Mouse (Mus musculus): ENCODE results near the gene Padi4. TPM values are rescaled to one million over a fixed set of nuclear protein-coding genes. Genes with fewer than 3 reads are reported as not detected.

Gene Padi4
- polyA plus RNA-seq, 1 experiment from 2014 or later, result 3.0 TPM

GRCm38 (mm10) chr4:140780507-140780906 lies 6.5 kb upstream of the Padi4 start:
- Histone ChIP-seq H3K36me3 (ENCODE audit: control insufficient read depth, insufficient read depth) (no peaks in the 10 kb centered on the region), H3K27me3 (ENCODE audit: control insufficient read depth, insufficient read depth, low read length) (no peaks in the 10 kb centered on the region), H3K4me2 (ENCODE audit: low read depth, low read length) (no peak overlapping the region), H3K4me3 (ENCODE audit: low read length) (no peak overlapping the region), H3K9ac (ENCODE audit: low read length) (no peak overlapping the region), H3K9me3 (replicated peaks; ENCODE audit: control insufficient read depth, low read length) (0 out of 2 replicates have a peak, but pooled peaks cover 3% of the 10 kb centered on the region), H3K27ac (ENCODE audit: low read length) (peak overlapping the region; percentile 19), H3K4me1 (ENCODE audit: control insufficient read depth, insufficient read depth, low read length) (no peaks in the 10 kb centered on the region; the same call in 1 of the 2 replicates)
- WGBS, result 61% methylated on average over 14 of the region's 14 CpGs
- ATAC-seq (replicated peaks; ENCODE audit: extremely low read depth, insufficient read depth, low FRiP score), result no peak

DNA sequence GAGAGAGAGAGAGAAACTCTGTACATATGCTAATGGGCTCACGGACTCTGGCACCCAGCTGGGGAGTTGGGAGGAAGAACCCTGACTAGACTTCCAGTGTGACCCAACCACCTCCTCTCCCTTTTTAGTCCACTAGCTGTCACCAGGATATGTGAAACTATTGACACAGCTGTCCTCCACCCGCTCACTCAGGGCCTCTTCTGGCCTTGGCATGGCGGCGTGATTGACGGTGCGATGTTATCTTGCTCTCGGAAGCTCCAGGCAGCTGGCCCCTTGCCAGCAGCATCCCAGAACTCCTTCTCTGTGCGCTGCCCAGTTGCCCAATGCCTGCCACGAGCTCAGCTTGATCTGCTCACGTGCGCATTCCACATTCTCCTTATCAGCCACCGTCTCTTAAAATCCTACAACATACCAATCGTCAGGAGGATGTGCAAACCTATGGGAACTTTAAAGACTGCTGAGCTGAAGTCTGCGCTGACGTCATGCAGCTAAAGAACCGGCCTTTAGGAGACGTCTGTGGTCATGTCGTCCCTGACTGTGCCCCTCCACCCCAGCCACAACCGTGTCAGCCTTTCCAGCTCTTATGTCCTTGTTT lies 5.9 kb upstream of the Padi4 start:
- WGBS, result 14% methylated on average over 19 of the region's 19 CpGs
- H3K4me3 ChIP-seq (ENCODE audit: low read length), result no peak overlapping the region
- H3K9ac ChIP-seq (ENCODE audit: low read length), result no peak overlapping the region
- 0 out of 2 replicates have a peak, but pooled peaks cover 3% of the 10 kb centered on the region for H3K9me3 ChIP-seq (replicated peaks; ENCODE audit: control insufficient read depth, low read length)
- peak overlapping the region; percentile 19 for H3K27ac ChIP-seq (ENCODE audit: low read length)
- no peaks in the 10 kb centered on the region for H3K36me3 ChIP-seq (ENCODE audit: control insufficient read depth, insufficient read depth)
- no peaks in the 10 kb centered on the region; the same call in 1 of the 2 replicates for H3K4me1 ChIP-seq (ENCODE audit: control insufficient read depth, insufficient read depth, low read length)
- peak; percentile 66 for ATAC-seq (replicated peaks; ENCODE audit: extremely low read depth, insufficient read depth, low FRiP score)
- peak overlapping the region; percentile 25 for H3K4me2 ChIP-seq (ENCODE audit: low read depth, low read length)
- no peaks in the 10 kb centered on the region for H3K27me3 ChIP-seq (ENCODE audit: control insufficient read depth, insufficient read depth, low read length)

GRCm38 (mm10) chr4:140776623-140777022 lies 2.6 kb upstream of the Padi4 start:
- Histone ChIP-seq H3K4me2 (ENCODE audit: low read depth, low read length) (no peak overlapping the region), H3K9ac (ENCODE audit: low read length) (no peak overlapping the region), H3K4me3 (ENCODE audit: low read length) (no peak overlapping the region), H3K9me3 (replicated peaks; ENCODE audit: control insufficient read depth, low read length) (no peaks in the 10 kb centered on the region), H3K27ac (ENCODE audit: low read length) (no peak overlapping the region), H3K36me3 (ENCODE audit: control insufficient read depth, insufficient read depth) (no peaks in the 10 kb centered on the region), H3K27me3 (ENCODE audit: control insufficient read depth, insufficient read depth, low read length) (no peaks in the 10 kb centered on the region), H3K4me1 (ENCODE audit: control insufficient read depth, insufficient read depth, low read length) (no peaks in the 10 kb centered on the region; the same call in 1 of the 2 replicates)
- no peak for ATAC-seq (replicated peaks; ENCODE audit: extremely low read depth, insufficient read depth, low FRiP score)
- WGBS, result 74% methylated on average over 13 of the region's 13 CpGs

- H3K9me3 ChIP-seq (replicated peaks; ENCODE audit: control insufficient read depth, low read length), result no peaks in the 10 kb centered on the region
- H3K4me1 ChIP-seq (ENCODE audit: control insufficient read depth, insufficient read depth, low read length), result no peaks in the 10 kb centered on the region; the same call in 1 of the 2 replicates
- 70% methylated on average over 10 of the region's 10 CpGs for WGBS
- H3K36me3 ChIP-seq (ENCODE audit: control insufficient read depth, insufficient read depth), result no peaks in the 10 kb centered on the region
- H3K4me2 ChIP-seq (ENCODE audit: low read depth, low read length), result no peak overlapping the region
- H3K27me3 ChIP-seq (ENCODE audit: control insufficient read depth, insufficient read depth, low read length), result no peaks in the 10 kb centered on the region
- H3K4me3 ChIP-seq (ENCODE audit: low read length), result no peak overlapping the region
- ATAC-seq (replicated peaks; ENCODE audit: extremely low read depth, insufficient read depth, low FRiP score), result no peak
- no peak overlapping the region for H3K27ac ChIP-seq (ENCODE audit: low read length)
- no peak overlapping the region for H3K9ac ChIP-seq (ENCODE audit: low read length)
Observed at GRCm38 (mm10) chr4:140775876-140776275, 1.8 kb upstream of the Padi4 start.

GRCm38 (mm10) chr4:140774893-140775292 lies 857 bp upstream of the Padi4 start:
- 91% methylated on average over 9 of the region's 9 CpGs for WGBS
- H3K27ac ChIP-seq (ENCODE audit: low read length), result no peak overlapping the region

DNA sequence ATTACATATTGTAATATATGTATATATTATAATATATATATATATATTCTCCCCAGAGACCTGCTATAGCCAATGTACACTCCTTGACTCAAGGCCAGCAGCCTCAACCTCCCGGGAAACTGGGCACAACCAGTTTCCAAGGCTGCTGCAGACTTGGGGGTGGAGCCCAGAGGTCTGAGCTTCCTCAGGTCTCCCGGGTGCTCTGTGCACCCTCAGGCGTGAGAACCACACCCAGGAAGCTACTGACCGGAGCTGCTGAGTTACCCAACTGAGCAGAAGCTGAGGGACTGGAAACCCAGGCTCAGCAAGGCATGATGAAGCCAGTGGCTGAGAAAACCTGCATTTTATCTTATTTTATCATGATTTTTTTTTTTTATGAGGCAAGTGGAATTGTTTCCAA lies 2.9 kb downstream of the Padi4 start:
- WGBS, result 39% methylated on average over 4 of the region's 4 CpGs
- no peak overlapping the region for H3K27ac ChIP-seq (ENCODE audit: low read length)
- no peaks in the 10 kb centered on the region for H3K27me3 ChIP-seq (ENCODE audit: control insufficient read depth, insufficient read depth, low read length)
- no peaks in the 10 kb centered on the region for H3K9me3 ChIP-seq (replicated peaks; ENCODE audit: control insufficient read depth, low read length)
- ATAC-seq (replicated peaks; ENCODE audit: extremely low read depth, insufficient read depth, low FRiP score), result no peak
- peaks cover 2% of the 10 kb centered on the region; the same call in 1 of the 2 replicates for H3K4me1 ChIP-seq (ENCODE audit: control insufficient read depth, insufficient read depth, low read length)
- no peak overlapping the region for H3K9ac ChIP-seq (ENCODE audit: low read length)
- no peaks in the 10 kb centered on the region for H3K36me3 ChIP-seq (ENCODE audit: control insufficient read depth, insufficient read depth)
- H3K4me3 ChIP-seq (ENCODE audit: low read length), result no peak overlapping the region
- H3K4me2 ChIP-seq (ENCODE audit: low read depth, low read length), result no peak overlapping the region

More at GRCm38 (mm10) chr4:140774893-140775292, 857 bp upstream of the Padi4 start:
- H3K36me3 ChIP-seq (ENCODE audit: control insufficient read depth, insufficient read depth), result no peaks in the 10 kb centered on the region
- H3K4me1 ChIP-seq (ENCODE audit: control insufficient read depth, insufficient read depth, low read length), result peaks cover 2% of the 10 kb centered on the region; the same call in 1 of the 2 replicates
- H3K4me2 ChIP-seq (ENCODE audit: low read depth, low read length), result no peak overlapping the region
- no peaks in the 10 kb centered on the region for H3K9me3 ChIP-seq (replicated peaks; ENCODE audit: control insufficient read depth, low read length)
- no peak overlapping the region for H3K9ac ChIP-seq (ENCODE audit: low read length)
- H3K4me3 ChIP-seq (ENCODE audit: low read length), result no peak overlapping the region
- no peak for ATAC-seq (replicated peaks; ENCODE audit: extremely low read depth, insufficient read depth, low FRiP score)
- no peaks in the 10 kb centered on the region for H3K27me3 ChIP-seq (ENCODE audit: control insufficient read depth, insufficient read depth, low read length)

DNA sequence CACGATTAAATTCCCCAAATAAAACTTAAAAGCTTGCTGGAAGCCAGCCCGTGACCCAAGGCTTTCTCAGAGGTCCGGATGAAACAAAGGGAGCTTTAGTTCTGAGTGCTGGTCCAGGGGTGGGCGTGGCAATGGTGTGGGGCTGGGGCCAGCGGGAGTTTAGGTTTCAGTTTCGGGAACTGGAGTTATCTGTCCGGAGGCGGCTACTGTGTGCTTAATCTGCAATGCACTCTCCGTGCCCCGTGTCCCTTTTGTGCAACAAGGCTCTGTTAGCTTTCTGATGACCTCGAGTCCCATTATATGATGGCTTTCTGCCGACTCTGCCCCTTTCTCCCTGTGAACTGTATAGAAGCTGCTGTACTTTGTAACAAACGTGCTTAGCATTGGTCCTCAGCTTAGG lies 3.6 kb downstream of the Padi4 start:
- no peaks in the 10 kb centered on the region for H3K27me3 ChIP-seq (ENCODE audit: control insufficient read depth, insufficient read depth, low read length)
- H3K27ac ChIP-seq (ENCODE audit: low read length), result peak overlapping the region; percentile 65
- 9% methylated on average over 13 of the region's 13 CpGs for WGBS
- peak overlapping the region; percentile 57 for H3K4me3 ChIP-seq (ENCODE audit: low read length)
- peak; percentile 67 for ATAC-seq (replicated peaks; ENCODE audit: extremely low read depth, insufficient read depth, low FRiP score)
- peaks cover 2% of the 10 kb centered on the region; the same call in 1 of the 2 replicates for H3K4me1 ChIP-seq (ENCODE audit: control insufficient read depth, insufficient read depth, low read length)
- H3K9me3 ChIP-seq (replicated peaks; ENCODE audit: control insufficient read depth, low read length), result no peaks in the 10 kb centered on the region
- peak overlapping the region; percentile 66 for H3K9ac ChIP-seq (ENCODE audit: low read length)
- H3K36me3 ChIP-seq (ENCODE audit: control insufficient read depth, insufficient read depth), result no peaks in the 10 kb centered on the region
- peak overlapping the region; percentile 67 for H3K4me2 ChIP-seq (ENCODE audit: low read depth, low read length)

GRCm38 (mm10) chr4:140768973-140769372 lies 5.1 kb downstream of the Padi4 start:
- H3K4me1 ChIP-seq (ENCODE audit: control insufficient read depth, insufficient read depth, low read length), result peaks cover 2% of the 10 kb centered on the region; the same call in 1 of the 2 replicates

GRCm38 (mm10) chr4:140765936-140766335 lies 8.1 kb downstream of the Padi4 start:
- Histone ChIP-seq H3K4me2 (ENCODE audit: low read depth, low read length) (no peak overlapping the region), H3K9ac (ENCODE audit: low read length) (no peak overlapping the region), H3K4me1 (ENCODE audit: control insufficient read depth, insufficient read depth, low read length) (peaks cover 2% of the 10 kb centered on the region; the same call in 1 of the 2 replicates), H3K27me3 (ENCODE audit: control insufficient read depth, insufficient read depth, low read length) (no peaks in the 10 kb centered on the region), H3K9me3 (replicated peaks; ENCODE audit: control insufficient read depth, low read length) (no peaks in the 10 kb centered on the region), H3K36me3 (ENCODE audit: control insufficient read depth, insufficient read depth) (no peaks in the 10 kb centered on the region), H3K4me3 (ENCODE audit: low read length) (no peak overlapping the region), H3K27ac (ENCODE audit: low read length) (no peak overlapping the region)
- WGBS, result 70% methylated on average over 3 of the region's 3 CpGs
- no peak for ATAC-seq (replicated peaks; ENCODE audit: extremely low read depth, insufficient read depth, low FRiP score)

More at GRCm38 (mm10) chr4:140768973-140769372, 5.1 kb downstream of the Padi4 start:
- ATAC-seq (replicated peaks; ENCODE audit: extremely low read depth, insufficient read depth, low FRiP score), result no peak
- Histone ChIP-seq H3K4me2 (ENCODE audit: low read depth, low read length) (no peak overlapping the region), H3K27me3 (ENCODE audit: control insufficient read depth, insufficient read depth, low read length) (no peaks in the 10 kb centered on the region), H3K4me3 (ENCODE audit: low read length) (no peak overlapping the region), H3K27ac (ENCODE audit: low read length) (no peak overlapping the region), H3K9me3 (replicated peaks; ENCODE audit: control insufficient read depth, low read length) (no peaks in the 10 kb centered on the region), H3K9ac (ENCODE audit: low read length) (no peak overlapping the region), H3K36me3 (ENCODE audit: control insufficient read depth, insufficient read depth) (no peaks in the 10 kb centered on the region)
- WGBS, result 80% methylated on average over 5 of the region's 5 CpGs

All from heart, embryonic 16.5 days (tissue).